Mouse (Mus musculus) small intestine, adult 2 months (tissue): Measurements from ENCODE around the gene Zfand6.

Source experiments
- CTCF ChIP-seq: fragments of 200-500 bp; IDR thresholded peaks from 2 replicates; pipeline ENCODE4 v1.5.1; 2012; ENCODE audit warnings: low read depth, mild to moderate bottlenecking, control low read depth, inconsistent platforms, low read length, moderate library complexity, mixed read lengths; ENCODE audit not compliant: insufficient replicate concordance, insufficient read length; ENCODE audit errors: extremely low read depth
- POLR2A ChIP-seq: fragments of 200-500 bp; IDR thresholded peaks from 2 replicates; pipeline ENCODE4 v1.6.1; 2012; ENCODE audit warnings: low read depth, mild to moderate bottlenecking, control low read depth, inconsistent platforms, low read length, moderate library complexity

DNA sequence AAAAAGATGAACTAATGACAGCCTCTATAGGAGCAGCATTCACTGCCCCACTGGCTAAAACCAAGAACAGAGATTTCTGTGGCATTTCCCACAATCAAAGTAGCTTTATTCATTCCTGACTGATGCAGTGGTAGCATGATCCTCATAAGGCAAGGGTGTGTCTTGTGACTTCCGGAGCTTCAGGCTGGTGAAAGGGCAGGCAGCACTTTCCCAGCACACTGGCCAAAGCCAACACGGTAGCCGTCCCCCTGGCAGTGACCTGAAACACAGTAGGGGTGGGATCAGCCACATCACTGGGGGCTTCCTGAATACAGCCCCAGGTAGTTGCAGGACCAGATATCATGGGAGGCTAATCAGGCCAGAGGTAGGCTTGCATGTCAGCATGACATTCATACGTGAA lies 104.7 kb downstream of the Zfand6 start:
- TF ChIP-seq CTCF (no peak), POLR2A (no peak)
